Mouse (Mus musculus) small intestine, adult 2 months (tissue): ENCODE measurements at regions not wholly inside any gene's neighbourhood (a gene's known extent, or its start where the extent isn't known, plus 50 kb on each side); places are given as distances from the start of the nearest gene placed in this dataset.

Experiments
- H3K27ac ChIP-seq: fragments of 200-500 bp; 2 replicates; pipeline ENCODE4 v1.5.1; 2012; ENCODE audit warnings: low read depth, low read length, control low read depth, inconsistent platforms; ENCODE audit not compliant: insufficient read depth
- H3K27me3 ChIP-seq: fragments of 200-500 bp; 2 replicates; pipeline ENCODE4 v1.6.1; 2012; ENCODE audit warnings: mild to moderate bottlenecking, moderate library complexity, low read length, inconsistent platforms; ENCODE audit not compliant: control insufficient read depth, insufficient read depth
- H3K36me3 ChIP-seq: fragments of 200-500 bp; 2 replicates; pipeline ENCODE4 v1.6.1; 2012; ENCODE audit warnings: mild to moderate bottlenecking, low read length, control low read depth, inconsistent platforms; ENCODE audit not compliant: control insufficient read depth, insufficient read depth
- H3K4me1 ChIP-seq: fragments of 200-500 bp; 2 replicates; pipeline ENCODE4 v1.6.1; 2012; ENCODE audit warnings: low read length, inconsistent platforms, mixed read lengths; ENCODE audit not compliant: control insufficient read depth, insufficient read depth, insufficient read length
- H3K4me3 ChIP-seq: fragments of 200-500 bp; 2 replicates; pipeline ENCODE4 v1.5.1; 2012; ENCODE audit warnings: low read depth, mild to moderate bottlenecking, control low read depth, inconsistent platforms, low read length, moderate library complexity
- CTCF ChIP-seq: fragments of 200-500 bp; IDR thresholded peaks from 2 replicates; pipeline ENCODE4 v1.5.1; 2012; ENCODE audit warnings: low read depth, mild to moderate bottlenecking, control low read depth, inconsistent platforms, low read length, moderate library complexity, mixed read lengths; ENCODE audit not compliant: insufficient replicate concordance, insufficient read length; ENCODE audit errors: extremely low read depth
- POLR2A ChIP-seq: fragments of 200-500 bp; IDR thresholded peaks from 2 replicates; pipeline ENCODE4 v1.6.1; 2012; ENCODE audit warnings: low read depth, mild to moderate bottlenecking, control low read depth, inconsistent platforms, low read length, moderate library complexity
- WGBS: fragments of 180-500 bp; shearing (Covaris S2); methylation state at CpG from one replicate; pipeline ENCODE4 v1.1.7; 2018; 5-methylcytosine and 5-hydroxymethylcytosine counted together

GRCm38 (mm10) chr2:133371490-133372215 lies 180.3 kb upstream of the Bmp2 start:
- Histone ChIP-seq H3K36me3 (no peaks in the 10 kb centered on the region), H3K27me3 (no peaks in the 10 kb centered on the region), H3K4me3 (no peak overlapping the region), H3K4me1 (no peaks in the 10 kb centered on the region), H3K27ac (no peak overlapping the region)
- TF ChIP-seq CTCF (no peak), POLR2A (no peak)
- WGBS: 79% methylated on average over 12 of the region's 12 CpGs

GRCm38 (mm10) chr2:133373543-133373942 lies 178.4 kb upstream of the Bmp2 start:
- Histone ChIP-seq H3K27me3 (no peaks in the 10 kb centered on the region), H3K4me1 (no peaks in the 10 kb centered on the region), H3K36me3 (no peaks in the 10 kb centered on the region), H3K4me3 (no peak overlapping the region), H3K27ac (no peak overlapping the region)
- TF ChIP-seq POLR2A: no peak
- no peak for TF ChIP-seq CTCF
- WGBS: 53% methylated on average over 4 of the region's 4 CpGs

- H3K27ac ChIP-seq: no peak overlapping the region
- H3K27me3 ChIP-seq: no peaks in the 10 kb centered on the region
- WGBS: 65% methylated on average over 3 of the region's 3 CpGs
- H3K4me1 ChIP-seq: peaks cover 14% of the 10 kb centered on the region; the same call in 1 of the 2 replicates
- no peaks in the 10 kb centered on the region for H3K36me3 ChIP-seq
- H3K4me3 ChIP-seq: no peak overlapping the region
- TF ChIP-seq CTCF (peak; percentile 61; the same call in 1 of the 2 replicates), POLR2A (no peak)
Measured at GRCm38 (mm10) chr2:133381054-133381453, 170.9 kb upstream of the Bmp2 start.

GRCm38 (mm10) chr2:133383135-133383920 lies 168.6 kb upstream of the Bmp2 start:
- 36% methylated on average over 3 of the region's 3 CpGs for WGBS
- H3K36me3 ChIP-seq: no peaks in the 10 kb centered on the region
- TF ChIP-seq CTCF: no peak
- TF ChIP-seq POLR2A: no peak

GRCm38 (mm10) chr2:133385297-133385696 lies 166.7 kb upstream of the Bmp2 start:
- H3K4me3 ChIP-seq: no peak overlapping the region
- no peak for TF ChIP-seq CTCF
- TF ChIP-seq POLR2A: no peak
- no peak overlapping the region for H3K27ac ChIP-seq
- no peaks in the 10 kb centered on the region for H3K27me3 ChIP-seq
- WGBS: 62% methylated on average over 2 of the region's 2 CpGs
- H3K4me1 ChIP-seq: peaks cover 9% of the 10 kb centered on the region; the same call in 1 of the 2 replicates
- no peaks in the 10 kb centered on the region for H3K36me3 ChIP-seq

More at GRCm38 (mm10) chr2:133383135-133383920, 168.6 kb upstream of the Bmp2 start:
- H3K27me3 ChIP-seq: no peaks in the 10 kb centered on the region
- peak overlapping the region; percentile 84; the same call in 1 of the 2 replicates for H3K27ac ChIP-seq
- peaks cover 14% of the 10 kb centered on the region; the same call in 1 of the 2 replicates for H3K4me1 ChIP-seq
- no peak overlapping the region for H3K4me3 ChIP-seq

- Histone ChIP-seq H3K4me1 (peaks cover 10% of the 10 kb centered on the region; the same call in 1 of the 2 replicates), H3K36me3 (no peaks in the 10 kb centered on the region), H3K27me3 (no peaks in the 10 kb centered on the region), H3K27ac (no peak overlapping the region), H3K4me3 (no peak overlapping the region)
- WGBS: 85% methylated on average over 3 of the region's 3 CpGs
- no peak for TF ChIP-seq CTCF
- TF ChIP-seq POLR2A: no peak
Measured at GRCm38 (mm10) chr2:133387349-133387748, 164.6 kb upstream of the Bmp2 start.

GRCm38 (mm10) chr2:133392298-133392697 lies 159.7 kb upstream of the Bmp2 start:
- Histone ChIP-seq H3K27me3 (no peaks in the 10 kb centered on the region), H3K27ac (no peak overlapping the region)

More at GRCm38 (mm10) chr2:133392298-133392697, 159.7 kb upstream of the Bmp2 start:
- TF ChIP-seq CTCF (no peak), POLR2A (no peak)
- H3K4me1 ChIP-seq: peaks cover 4% of the 10 kb centered on the region; the same call in 1 of the 2 replicates
- H3K4me3 ChIP-seq: no peak overlapping the region
- WGBS: 23% methylated on average over 9 of the region's 9 CpGs
- no peaks in the 10 kb centered on the region for H3K36me3 ChIP-seq
